Mouse (Mus musculus): ENCODE results near the gene Gm20388.

- TF ChIP-seq CTCF (IDR thresholded peaks at IDR 0.05; ENCODE audit: borderline replicate concordance, extremely low read depth, insufficient read depth, insufficient read length): no peak
- no peak for TF ChIP-seq POLR2A (IDR thresholded peaks at IDR 0.05; ENCODE audit: borderline replicate concordance, extremely low read depth, insufficient read depth, insufficient read length, poor library complexity, severe bottlenecking)
Observed at GRCm38 (mm10) chr8:123292785-123293184, 3382.1 kb downstream of the Gm20388 start.

Measured in brain, embryonic 14.5 days (tissue).